Mouse (Mus musculus) CD8-positive naive resting alpha-beta T cell, adult 2 months (primary cell): ENCODE measurements around the gene Ccdc33.

ENCODE experiments used
- DNase-seq, 2 experiments: peaks; one replicate each; pipeline ENCODE4 v3.0.0; 2022; ENCODE audit warnings: low read depth in 2 of 2, low spot score in 2 of 2

Gene Ccdc33

GRCm38 (mm10) chr9:57986293-57986692 lies 132.3 kb downstream of the Ccdc33 start:
- DNase-seq: no peak

- DNase-seq: no peak
Measured at GRCm38 (mm10) chr9:57985304-57985703, 133.3 kb downstream of the Ccdc33 start.

GRCm38 (mm10) chr9:57980570-57980969 lies 138.1 kb downstream of the Ccdc33 start:
- DNase-seq: no peak

GRCm38 (mm10) chr9:57978858-57979257 lies 139.8 kb downstream of the Ccdc33 start:
- DNase-seq: no peak
